ENCODE assay signal across 9 mouse cellular contexts in the genomic region with DNA sequence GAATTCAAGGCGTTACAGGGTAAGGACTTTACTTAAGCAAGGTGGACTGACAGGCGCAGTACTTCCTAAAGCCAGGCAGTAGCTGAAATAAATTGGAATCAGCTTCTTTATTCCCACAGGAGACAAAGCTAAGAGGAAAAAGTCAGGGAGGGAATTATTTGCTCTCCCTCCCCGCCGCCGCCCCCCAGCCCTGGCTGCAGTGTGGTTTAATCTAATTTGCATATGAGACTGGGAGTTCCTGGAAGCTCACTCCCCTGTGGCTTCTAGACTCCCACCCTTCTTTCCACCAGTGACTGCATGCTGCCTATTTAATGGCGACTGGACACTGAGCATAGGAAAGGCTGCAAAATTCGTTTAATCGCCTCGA.
A peak's percentile ranks its signal among the peaks of the same experiment; 100 is the strongest.
DNase-seq lines count a peak whose midpoint lies in the region; ATAC-seq lines count a peak whose summit lies in the region.
"Had no signal": no experiment of that assay in that cellular context is flagged by ENCODE, and none has a peak within 500 bp of the region (broad histone marks: within the 10 kb centered on the region; RNA-seq: fewer than 3 reads in every experiment).

No protein-coding gene starts in this region.

- no peaks in the 10 kb centered on the region for H3K9me3 ChIP-seq in kidney, embryonic 16.5 days (ENCODE audit: low read length)
- H3K9me3 ChIP-seq in stomach, embryonic 16.5 days (replicated peaks; ENCODE audit: control insufficient read depth, low read length) = no peaks in the 10 kb centered on the region
- H3K9me3 ChIP-seq: G1E had no signal

- no peak overlapping the region for H3K27ac ChIP-seq in kidney, embryonic 16.5 days (ENCODE audit: low read length)
- H3K27ac ChIP-seq in stomach, embryonic 16.5 days (ENCODE audit: low read length) = no peak overlapping the region

- H3K4me3 ChIP-seq in kidney, embryonic 16.5 days (ENCODE audit: low read length) = no peak overlapping the region
- no peak overlapping the region for H3K4me3 ChIP-seq in stomach, embryonic 16.5 days (replicated peaks; ENCODE audit: low read length)

- ATAC-seq in kidney, embryonic 16.5 days (ENCODE audit: low FRiP score, low TSS enrichment) = peak; percentile 62; the same call in 1 of the 2 replicates
- ATAC-seq in stomach, embryonic 16.5 days (ENCODE audit: insufficient read depth, low FRiP score) = peak; percentile 33; the same call in 1 of the 2 replicates

- H3K4me2 ChIP-seq in kidney, embryonic 16.5 days (replicated peaks; ENCODE audit: low read depth, low read length) = peak overlapping the region; percentile 19; the same call in 1 of the 2 replicates
- peak overlapping the region; percentile 49; the same call in 1 of the 2 replicates for H3K4me2 ChIP-seq in stomach, embryonic 16.5 days (ENCODE audit: low read depth, low read length)

- 60% methylated on average over 9 of the region's 9 CpGs for WGBS in kidney, embryonic 16.5 days
- WGBS in stomach, embryonic 16.5 days = 49% methylated on average over 9 of the region's 9 CpGs

- H3K9ac ChIP-seq in kidney, embryonic 16.5 days (replicated peaks; ENCODE audit: low read length) = no peak overlapping the region
- no peak overlapping the region for H3K9ac ChIP-seq in stomach, embryonic 16.5 days (ENCODE audit: low read length)

- H3K27me3 ChIP-seq in kidney, embryonic 16.5 days (ENCODE audit: insufficient read depth, low read length) = no peaks in the 10 kb centered on the region
- H3K27me3 ChIP-seq in stomach, embryonic 16.5 days (ENCODE audit: control insufficient read depth, insufficient read depth, low read length) = no peaks in the 10 kb centered on the region

- H3K36me3 ChIP-seq in kidney, embryonic 16.5 days (ENCODE audit: insufficient read depth, low read length) = no peaks in the 10 kb centered on the region
- H3K36me3 ChIP-seq in stomach, embryonic 16.5 days (ENCODE audit: control insufficient read depth, insufficient read depth, low read length) = no peaks in the 10 kb centered on the region
- H3K36me3 ChIP-seq: G1E had no signal

- H3K4me1 ChIP-seq in kidney, embryonic 16.5 days (ENCODE audit: insufficient read depth, low read length) = no peaks in the 10 kb centered on the region
- H3K4me1 ChIP-seq in stomach, embryonic 16.5 days (ENCODE audit: control insufficient read depth, insufficient read depth, low read length) = 0 out of 2 replicates have a peak, but pooled peaks cover 4% of the 10 kb centered on the region

- DNase-seq in kidney, postnatal 25 days = no peak
- DNase-seq in brain, adult 2 months (ENCODE audit: low read depth, low spot score) = peak; percentile 8
- peak; percentile 75 to 83 for DNase-seq in heart, adult 9 months (ENCODE audit: low spot score in 2 of 2)
- DNase-seq in kidney, postnatal 4 days = peak; percentile 20 to 45
- no peak for DNase-seq in c-Kit-positive CD71-positive TER-119-positive erythroid progenitor cells, embryonic 14.5 days (ENCODE audit: low spot score)
- no peak for DNase-seq in layer of hippocampus, adult 18-20 months (ENCODE audit: low spot score in 2 of 2)

Comparison
In these comparisons a context has a peak if more than half of its experiments do, and no peak if none do; other contexts are left out.
1. DNase-seq: peak in brain, adult 2 months (single experiment), heart, adult 9 months (2 of 2) and kidney, postnatal 4 days (2 of 2); none in kidney, postnatal 25 days (0 of 2), c-Kit-positive CD71-positive TER-119-positive erythroid progenitor cells, embryonic 14.5 days (single experiment) and layer of hippocampus, adult 18-20 months (0 of 2).